Mouse (Mus musculus) liver, postnatal 0 days (tissue): ENCODE data around the gene Bcorl1.

Experiments used
- CTCF ChIP-seq: sonication (generic); IDR thresholded peaks from 2 replicates; pipeline ENCODE4 v1.5.1; 2016; ENCODE audit warnings: antibody characterized with exemption, low read depth
- EP300 ChIP-seq: IDR thresholded peaks from 2 replicates; pipeline ENCODE4 v1.6.1; 2016; ENCODE audit warnings: antibody characterized with exemption, low read depth, mild to moderate bottlenecking

- no peak for TF ChIP-seq EP300
- TF ChIP-seq CTCF = no peak
These were observed 87.5 kb downstream of the Bcorl1 start for GRCm38 (mm10) chrX:48428642-48429041.
